Mouse (Mus musculus) intestine, embryonic 16.5 days (tissue): ENCODE measurements at regions not wholly inside any gene's neighbourhood (a gene's known extent, or its start where the extent isn't known, plus 50 kb on each side); places are given as distances from the start of the nearest gene placed in this dataset.

Source experiments
- ATAC-seq: fragments of 200-750 bp; cut with Nextera tagmentation; 2 replicates; pipeline ENCODE4 v1.8.0; 2017; ENCODE audit warnings: moderate TSS enrichment, moderate library complexity
- H3K27ac ChIP-seq: fragments of 300-500 bp; sonication (generic); 2 replicates; pipeline ENCODE4 v1.5.1; 2014; ENCODE audit warnings: mild to moderate bottlenecking, low read length
- H3K27me3 ChIP-seq: fragments of 300-500 bp; sonication (generic); replicated peaks from 2 replicates; pipeline ENCODE4 v1.6.1; 2014; ENCODE audit warnings: low read length, control low read depth, mixed read lengths; ENCODE audit not compliant: control insufficient read depth, insufficient read depth
- H3K36me3 ChIP-seq: fragments of 300-500 bp; sonication (generic); 2 replicates; pipeline ENCODE4 v1.6.1; 2014; ENCODE audit warnings: low read length, control low read depth; ENCODE audit not compliant: control insufficient read depth, insufficient read depth
- H3K4me1 ChIP-seq: fragments of 300-500 bp; sonication (generic); 2 replicates; pipeline ENCODE4 v1.6.1; 2014; ENCODE audit warnings: low read length, control low read depth, mixed read lengths; ENCODE audit not compliant: control insufficient read depth, insufficient read depth
- H3K4me2 ChIP-seq: fragments of 300-500 bp; sonication (generic); 2 replicates; pipeline ENCODE4 v1.6.1; 2014; ENCODE audit warnings: low read depth, low read length, control low read depth
- H3K4me3 ChIP-seq: fragments of 300-500 bp; sonication (generic); 2 replicates; pipeline ENCODE4 v1.5.1; 2014; ENCODE audit warnings: mild to moderate bottlenecking, low read length
- H3K9ac ChIP-seq: fragments of 300-500 bp; sonication (generic); 2 replicates; pipeline ENCODE4 v1.6.1; 2014; ENCODE audit warnings: low read depth, low read length
- H3K9me3 ChIP-seq: fragments of 300-500 bp; sonication (generic); 2 replicates; pipeline ENCODE4 v1.6.1; 2016; ENCODE audit warnings: low read length, control low read depth; ENCODE audit not compliant: control insufficient read depth
- whole genome bisulfite sequencing: fragments of 180-500 bp; shearing (Covaris S2); extraction: QIAGEN DNeasy Blood & Tissue Kit; methylation state at CpG from one replicate; pipeline ENCODE4 v1.1.7; 2014; 5-methylcytosine and 5-hydroxymethylcytosine counted together

DNA sequence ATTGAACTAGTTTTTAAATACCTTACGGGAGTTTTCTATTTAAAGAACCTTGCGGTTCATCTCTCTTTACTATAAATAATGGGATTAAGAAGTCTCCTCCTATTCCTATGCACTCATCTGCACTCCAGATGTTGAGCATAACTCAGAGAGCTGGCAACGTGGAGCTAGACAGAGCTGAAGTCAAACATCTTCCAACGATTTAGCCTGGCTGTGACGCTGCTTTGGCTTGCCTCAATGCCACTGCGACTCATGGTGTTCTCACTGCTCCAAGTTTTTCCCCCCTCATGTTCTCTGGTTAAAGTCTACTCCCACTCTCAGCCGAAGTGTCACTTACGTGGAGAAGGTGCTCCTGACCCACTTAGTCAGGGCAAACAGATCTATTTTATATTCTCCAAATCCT lies 277.3 kb upstream of the Gjb5 start:
- Histone ChIP-seq H3K4me3 (no peak overlapping the region), H3K27ac (no peak overlapping the region), H3K36me3 (no peaks in the 10 kb centered on the region), H3K9ac (no peak overlapping the region), H3K9me3 (no peaks in the 10 kb centered on the region), H3K4me1 (peaks cover 2% of the 10 kb centered on the region), H3K4me2 (no peak overlapping the region), H3K27me3 (no peaks in the 10 kb centered on the region)
- WGBS: 57% methylated on average over 8 of the region's 8 CpGs
- ATAC-seq: no peak

DNA sequence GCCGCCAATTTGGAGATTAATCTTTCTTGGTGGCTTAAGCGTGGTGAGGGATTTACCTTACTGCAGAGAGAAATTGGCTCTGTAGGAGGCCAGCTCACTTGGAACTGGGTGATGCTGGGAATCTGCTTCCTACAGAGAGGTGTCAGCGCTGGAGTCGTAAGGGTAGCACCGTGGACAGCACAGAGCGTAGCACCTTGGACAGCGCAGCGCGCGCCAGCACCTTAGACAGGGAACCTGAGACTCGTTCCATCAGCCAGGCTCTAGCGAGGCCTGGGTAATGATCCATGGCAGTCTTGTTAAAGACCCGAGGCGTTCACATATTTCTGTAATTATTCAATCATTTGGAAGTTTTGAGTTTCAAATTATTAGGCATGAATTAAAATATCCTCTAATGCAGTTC lies 261.9 kb upstream of the Gjb5 start:
- WGBS: 3% methylated on average over 14 of the region's 14 CpGs
- Histone ChIP-seq H3K4me2 (no peak overlapping the region), H3K27me3 (no peaks in the 10 kb centered on the region), H3K27ac (no peak overlapping the region), H3K9ac (no peak overlapping the region), H3K36me3 (no peaks in the 10 kb centered on the region), H3K9me3 (no peaks in the 10 kb centered on the region), H3K4me1 (no peaks in the 10 kb centered on the region), H3K4me3 (no peak overlapping the region)
- peak; percentile 76; the same call in 1 of the 2 replicates for ATAC-seq

DNA sequence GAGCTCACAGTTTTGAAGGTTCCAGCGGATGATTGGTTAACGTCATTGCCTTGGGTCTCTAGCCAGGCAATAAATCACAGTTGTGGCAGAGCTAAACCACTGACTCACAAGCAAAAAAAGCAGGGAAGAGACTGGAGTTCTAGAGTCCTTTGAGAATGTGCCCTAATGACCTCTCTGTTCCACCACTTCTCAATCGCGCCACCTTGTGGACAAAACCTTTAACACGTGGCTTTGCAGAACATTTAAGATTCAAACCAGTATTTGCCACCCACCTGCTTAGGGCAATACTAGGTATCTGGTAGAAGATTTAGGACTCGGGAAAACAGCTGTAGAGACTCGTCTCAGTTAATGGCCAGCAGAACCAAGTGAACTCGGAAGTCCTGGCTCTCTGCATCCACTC lies 254.8 kb upstream of the Gjb5 start:
- no peak for ATAC-seq
- WGBS: 48% methylated on average over 8 of the region's 8 CpGs

DNA sequence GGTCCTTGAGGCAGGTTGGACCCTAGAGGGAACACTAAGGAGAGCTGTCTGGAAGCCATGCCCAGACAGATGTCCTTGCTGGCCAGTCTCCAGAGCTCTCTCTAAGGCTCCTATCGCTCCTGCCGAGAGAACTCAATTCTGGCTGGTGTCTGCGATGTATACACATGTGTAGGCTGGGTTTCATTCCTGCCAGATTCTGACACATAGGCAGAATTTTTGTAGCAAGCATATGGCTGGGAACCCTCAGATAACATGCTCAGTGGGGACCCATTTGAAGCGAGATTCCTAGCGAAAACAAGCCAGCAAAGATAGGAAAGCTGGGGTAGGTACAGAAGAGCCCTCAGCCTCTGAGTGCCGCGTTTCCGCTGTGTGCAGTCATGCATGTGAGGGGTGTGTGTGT lies 242.9 kb upstream of the Gjb5 start:
- ATAC-seq: no peak
- no peak overlapping the region for H3K4me3 ChIP-seq
- H3K36me3 ChIP-seq: no peaks in the 10 kb centered on the region
- no peak overlapping the region for H3K9ac ChIP-seq
- H3K27ac ChIP-seq: no peak overlapping the region
- H3K27me3 ChIP-seq: no peaks in the 10 kb centered on the region
- 73% methylated on average over 8 of the region's 8 CpGs for WGBS
- H3K4me1 ChIP-seq: 0 out of 2 replicates have a peak, but pooled peaks cover 3% of the 10 kb centered on the region
- H3K9me3 ChIP-seq: no peaks in the 10 kb centered on the region
- no peak overlapping the region for H3K4me2 ChIP-seq

More for the DNA sequence above, 254.8 kb upstream of the Gjb5 start:
- Histone ChIP-seq H3K9me3 (no peaks in the 10 kb centered on the region), H3K4me3 (no peak overlapping the region), H3K9ac (no peak overlapping the region), H3K27ac (no peak overlapping the region), H3K4me2 (no peak overlapping the region), H3K36me3 (no peaks in the 10 kb centered on the region), H3K27me3 (no peaks in the 10 kb centered on the region), H3K4me1 (no peaks in the 10 kb centered on the region)

DNA sequence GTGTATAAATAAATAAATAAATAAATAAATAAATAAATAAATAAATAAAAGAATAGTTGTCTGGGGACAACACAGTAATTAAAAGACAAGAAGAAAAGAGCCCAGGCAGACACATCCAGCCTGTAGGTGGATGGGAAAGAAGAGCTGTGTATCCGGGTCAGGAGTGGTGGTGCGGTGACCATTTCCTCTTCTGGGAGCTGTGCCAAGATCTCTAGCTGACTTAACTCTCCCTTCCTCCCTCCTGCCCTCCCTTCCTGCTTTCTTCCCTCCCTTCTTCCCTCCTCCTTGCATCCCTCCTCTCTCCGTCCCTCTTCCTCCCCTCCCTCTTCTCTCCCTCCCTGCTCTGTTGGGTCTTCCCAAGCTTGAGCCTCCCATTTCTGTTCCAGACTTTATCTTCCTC lies 240.6 kb upstream of the Gjb5 start:
- WGBS: 37% methylated on average over 3 of the region's 3 CpGs
- no peaks in the 10 kb centered on the region for H3K27me3 ChIP-seq
- 0 out of 2 replicates have a peak, but pooled peaks cover 3% of the 10 kb centered on the region for H3K4me1 ChIP-seq

DNA sequence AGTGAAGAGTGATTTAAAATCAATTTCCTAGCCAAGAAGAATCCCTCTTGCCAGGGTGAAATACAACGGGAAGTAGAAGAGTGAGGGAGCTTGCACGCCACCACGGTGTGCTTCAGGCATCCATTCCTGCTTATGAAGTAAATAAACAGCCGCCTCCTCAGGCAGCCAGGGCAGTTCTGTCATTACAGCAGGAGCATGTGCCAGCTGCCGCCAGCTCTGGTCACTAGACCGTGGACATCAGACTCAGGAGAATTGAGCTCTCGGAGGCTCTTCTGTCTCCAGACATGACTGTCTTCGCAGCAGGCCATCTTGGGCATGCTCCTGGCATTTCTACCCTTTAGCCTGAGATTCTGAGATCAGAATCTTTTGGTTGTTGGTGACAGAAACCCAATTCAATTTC lies 236.1 kb upstream of the Gjb5 start:
- Histone ChIP-seq H3K4me2 (no peak overlapping the region), H3K27me3 (no peaks in the 10 kb centered on the region), H3K4me1 (0 out of 2 replicates have a peak, but pooled peaks cover 3% of the 10 kb centered on the region), H3K9me3 (no peaks in the 10 kb centered on the region), H3K27ac (no peak overlapping the region), H3K9ac (no peak overlapping the region), H3K4me3 (no peak overlapping the region), H3K36me3 (no peaks in the 10 kb centered on the region)
- WGBS: 71% methylated on average over 8 of the region's 8 CpGs
- ATAC-seq: no peak

More for the DNA sequence above, 240.6 kb upstream of the Gjb5 start:
- Histone ChIP-seq H3K36me3 (no peaks in the 10 kb centered on the region), H3K4me2 (no peak overlapping the region), H3K9ac (no peak overlapping the region), H3K27ac (no peak overlapping the region), H3K4me3 (no peak overlapping the region), H3K9me3 (no peaks in the 10 kb centered on the region)
- no peak for ATAC-seq

DNA sequence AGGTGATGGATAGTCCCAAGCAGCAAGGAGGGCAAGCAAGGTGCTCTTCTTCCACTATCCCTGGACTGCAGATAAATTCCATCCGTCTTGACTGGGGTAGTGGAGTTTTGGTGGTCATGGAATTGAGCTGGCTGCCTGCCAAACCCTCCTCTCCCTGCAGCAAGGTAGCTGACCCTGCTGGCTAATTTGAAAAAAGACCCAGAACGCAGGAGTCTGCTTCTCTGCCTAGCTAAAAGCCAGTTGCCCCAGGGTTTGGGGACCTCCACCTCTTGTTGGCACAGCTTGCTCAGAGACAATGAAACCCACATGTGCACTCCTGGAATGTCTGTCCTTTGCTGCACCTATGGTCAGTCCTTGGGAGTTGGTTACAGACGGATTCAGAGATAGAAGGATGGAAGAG lies 233.6 kb upstream of the Gjb5 start:
- Histone ChIP-seq H3K4me3 (no peak overlapping the region), H3K4me1 (no peaks in the 10 kb centered on the region), H3K36me3 (no peaks in the 10 kb centered on the region), H3K9me3 (no peaks in the 10 kb centered on the region), H3K27ac (no peak overlapping the region), H3K9ac (no peak overlapping the region), H3K4me2 (no peak overlapping the region), H3K27me3 (no peaks in the 10 kb centered on the region)
- no peak for ATAC-seq
- WGBS: 41% methylated on average over 3 of the region's 3 CpGs

DNA sequence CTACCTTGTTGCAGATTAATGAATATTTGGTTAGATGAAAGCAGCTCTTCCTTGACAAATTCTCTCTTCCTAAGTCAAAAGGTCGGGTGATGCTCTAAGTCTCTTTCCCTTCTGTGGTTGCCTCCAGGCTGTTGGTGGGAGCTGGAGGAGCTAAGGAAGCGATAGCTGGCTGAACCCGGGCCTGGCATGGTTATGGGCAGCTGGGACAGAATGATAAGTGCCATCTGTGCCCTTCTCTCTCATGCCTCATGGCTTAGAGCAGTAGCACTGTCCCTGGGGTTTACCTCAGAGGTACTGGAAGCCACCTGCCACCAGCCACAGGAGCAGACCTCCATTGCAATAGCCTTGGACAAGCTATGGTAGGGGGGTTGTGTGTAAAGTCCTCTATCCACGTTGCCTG lies 228.8 kb upstream of the Gjb5 start:
- Histone ChIP-seq H3K4me2 (no peak overlapping the region), H3K4me1 (no peaks in the 10 kb centered on the region), H3K27ac (no peak overlapping the region), H3K36me3 (no peaks in the 10 kb centered on the region), H3K27me3 (no peaks in the 10 kb centered on the region), H3K4me3 (no peak overlapping the region), H3K9ac (no peak overlapping the region), H3K9me3 (no peaks in the 10 kb centered on the region)
- 65% methylated on average over 4 of the region's 4 CpGs for WGBS
- no peak for ATAC-seq

DNA sequence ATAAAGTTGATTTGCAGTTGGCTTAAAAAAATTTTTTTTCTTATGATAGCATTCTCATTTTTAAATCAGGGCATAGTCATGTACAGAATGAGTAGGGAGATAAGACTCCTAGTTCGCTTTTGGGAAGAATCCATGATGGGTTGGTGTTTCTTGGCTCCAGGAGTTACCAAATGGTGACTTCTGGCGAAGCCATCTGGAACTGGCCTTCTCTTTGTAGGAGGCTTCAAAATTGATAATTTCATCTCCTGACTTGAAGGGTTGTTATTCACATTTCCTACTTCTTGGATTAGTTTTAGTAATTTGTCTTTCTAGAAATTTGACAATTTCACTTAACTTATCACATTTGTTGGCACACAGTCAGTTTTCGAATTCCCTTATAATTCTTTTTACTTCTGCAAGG lies 218.5 kb upstream of the Gjb5 start:
- H3K4me3 ChIP-seq: no peak overlapping the region
- H3K9me3 ChIP-seq: no peaks in the 10 kb centered on the region
- no peaks in the 10 kb centered on the region for H3K27me3 ChIP-seq
- H3K9ac ChIP-seq: no peak overlapping the region
- no peaks in the 10 kb centered on the region for H3K36me3 ChIP-seq
- 90% methylated on average over 3 of the region's 3 CpGs for WGBS
- no peaks in the 10 kb centered on the region for H3K4me1 ChIP-seq
- no peak overlapping the region for H3K27ac ChIP-seq
- H3K4me2 ChIP-seq: no peak overlapping the region
- ATAC-seq: no peak

DNA sequence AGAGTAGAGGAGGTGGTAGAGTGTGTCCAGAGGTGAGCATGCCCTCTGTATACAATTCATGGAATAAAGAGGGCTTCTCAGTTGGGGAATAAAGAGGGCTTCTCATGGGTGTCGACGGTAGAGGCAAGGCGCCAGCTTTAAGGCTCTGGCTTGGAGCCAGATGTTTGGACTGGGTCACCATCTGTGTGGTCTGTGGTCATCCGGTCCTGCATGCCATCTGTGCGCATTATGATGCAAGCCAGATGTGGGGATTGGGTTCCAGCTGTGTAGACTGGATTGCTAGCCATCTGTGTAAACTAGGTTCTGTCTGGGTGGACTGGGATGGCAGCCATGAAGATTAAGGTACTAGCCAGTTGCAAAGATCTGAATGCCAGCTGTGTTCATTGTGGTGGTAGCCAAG lies 204.6 kb upstream of the Gjb5 start:
- Histone ChIP-seq H3K27ac (no peak overlapping the region), H3K4me3 (no peak overlapping the region), H3K27me3 (no peaks in the 10 kb centered on the region), H3K4me2 (no peak overlapping the region), H3K9ac (no peak overlapping the region), H3K4me1 (no peaks in the 10 kb centered on the region), H3K9me3 (no peaks in the 10 kb centered on the region), H3K36me3 (no peaks in the 10 kb centered on the region)
- ATAC-seq: no peak
- WGBS: 69% methylated on average over 5 of the region's 5 CpGs
